Mouse (Mus musculus) hindbrain, embryonic 12.5 days (tissue): Measurements from ENCODE around the gene Cenpc1. TPM values are rescaled to one million over a fixed set of nuclear protein-coding genes. Genes with fewer than 3 reads are reported as not detected.

ENCODE experiments used
- ATAC-seq: fragments of 200-750 bp; cut with Nextera tagmentation; 2 replicates; pipeline ENCODE4 v1.8.0; 2017; ENCODE audit warnings: moderate TSS enrichment; ENCODE audit not compliant: low FRiP score
- H3K27ac ChIP-seq: fragments of 300-500 bp; sonication (generic); 2 replicates; pipeline ENCODE4 v1.5.1; 2016; ENCODE audit warnings: mild to moderate bottlenecking
- H3K27me3 ChIP-seq: fragments of 300-500 bp; sonication (generic); 2 replicates; pipeline ENCODE4 v1.6.1; 2016; ENCODE audit warnings: mild to moderate bottlenecking
- H3K36me3 ChIP-seq: fragments of 300-500 bp; sonication (generic); 2 replicates; pipeline ENCODE4 v1.6.1; 2016; ENCODE audit warnings: mild to moderate bottlenecking
- H3K4me1 ChIP-seq: fragments of 300-500 bp; sonication (generic); 2 replicates; pipeline ENCODE4 v1.6.1; 2016
- H3K4me2 ChIP-seq: fragments of 300-500 bp; sonication (generic); replicated peaks from 2 replicates; pipeline ENCODE4 v1.6.1; 2016; ENCODE audit warnings: mild to moderate bottlenecking
- H3K4me3 ChIP-seq: fragments of 300-500 bp; sonication (generic); 2 replicates; pipeline ENCODE4 v1.5.1; 2016; ENCODE audit warnings: mild to moderate bottlenecking
- H3K9ac ChIP-seq: fragments of 300-500 bp; sonication (generic); 2 replicates; pipeline ENCODE4 v1.6.1; 2016; ENCODE audit warnings: mild to moderate bottlenecking, moderate library complexity
- H3K9me3 ChIP-seq: fragments of 300-500 bp; sonication (generic); replicated peaks from 2 replicates; pipeline ENCODE4 v1.6.1; 2016; ENCODE audit warnings: mild to moderate bottlenecking
- WGBS: fragments of 180-500 bp; shearing (Covaris S2); methylation state at CpG from one replicate; pipeline ENCODE4 v1.1.7; 2016; 5-methylcytosine and 5-hydroxymethylcytosine counted together
- polyA plus RNA-seq: library from polyadenylated mRNA; unstranded; fragments of >200 nt; fragmentation: Nextera tagmentation; extraction: Ambion mirVana; gene quantifications from 2 replicates; pipeline ENCODE4 v1.2.1, GENCODE M21; 2016

The Cenpc1 gene
- polyA plus RNA-seq: 44.8 and 47.6 TPM in 2 replicates

DNA sequence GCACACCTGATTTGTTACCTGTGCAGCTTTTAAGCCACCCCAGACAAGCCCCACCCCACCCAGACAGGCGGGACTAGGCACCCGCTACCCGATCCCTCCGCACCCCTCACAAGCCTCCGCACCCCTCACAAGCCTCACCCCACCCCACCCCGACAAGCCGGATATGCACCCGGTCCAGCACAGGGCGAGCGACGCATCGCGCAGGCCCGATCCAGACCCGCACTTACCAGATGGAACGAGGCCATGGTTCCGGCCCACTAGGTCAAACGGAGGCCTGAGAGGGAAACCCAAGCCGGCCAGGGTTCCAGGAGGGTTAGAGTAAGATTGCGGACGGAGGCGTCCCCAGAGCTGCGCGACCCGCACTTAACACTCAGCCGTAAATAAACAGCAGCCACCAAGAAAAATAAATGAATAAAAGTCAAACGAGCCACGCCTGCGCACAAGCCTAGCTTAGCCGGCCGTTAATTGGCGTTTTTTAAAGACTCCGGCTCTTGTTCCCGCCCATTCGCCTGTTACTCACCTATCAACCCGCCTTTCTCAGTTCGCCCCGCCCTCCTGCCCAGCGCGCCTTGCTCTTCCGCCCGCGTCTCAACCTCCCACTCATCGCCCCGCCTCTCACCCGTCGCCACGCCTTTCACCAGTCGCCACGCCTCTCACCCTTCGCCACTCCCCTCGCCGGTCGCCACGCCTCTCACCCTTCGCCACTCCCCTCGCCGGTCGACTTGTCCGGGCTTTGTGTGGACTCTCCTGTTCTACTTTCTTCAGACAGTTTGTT lies at the start of gene Cenpc1:
Gene Cenpc1 (minus strand): TSS at position 483 of the 775 bp plus-strand sequence.
- ATAC-seq: peak; percentile 96
- Histone ChIP-seq H3K36me3 (no peaks in the 10 kb centered on the region), H3K9me3 (no peaks in the 10 kb centered on the region), H3K4me2 (peak within 1 kb of the TSS; percentile 61), H3K9ac (peak within 1 kb of the TSS; percentile 83), H3K27me3 (no peaks in the 10 kb centered on the region), H3K4me3 (peak within 1 kb of the TSS; percentile 85), H3K27ac (peak within 1 kb of the TSS; percentile 89), H3K4me1 (peaks cover 13% of the 10 kb centered on the region)
- under 1% methylated on average over 56 of the region's 60 CpGs for WGBS

DNA sequence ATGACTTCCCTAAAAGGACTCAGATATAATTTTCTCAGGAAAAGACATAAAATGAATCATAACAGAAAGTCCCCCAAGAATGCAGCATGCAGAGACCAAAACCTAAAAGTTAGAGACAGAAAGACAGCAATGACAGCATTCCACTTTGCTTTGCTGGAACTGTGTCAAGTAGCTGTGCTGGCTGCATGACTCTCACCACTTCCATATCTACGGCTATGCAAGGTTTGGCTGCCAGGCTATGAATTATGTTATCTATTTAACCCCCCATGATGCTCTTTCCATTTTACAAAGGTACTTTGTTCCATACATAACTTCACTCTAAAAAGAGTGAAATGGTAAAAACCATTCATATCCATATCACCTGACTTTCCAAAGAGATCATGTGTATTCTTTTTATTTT lies 48.6 kb upstream of the Cenpc1 start:
- WGBS: 82% methylated on average over 1 of the region's 1 CpGs
- H3K4me2 ChIP-seq: no peak overlapping the region
- no peak overlapping the region for H3K4me3 ChIP-seq
- H3K4me1 ChIP-seq: no peaks in the 10 kb centered on the region
- H3K36me3 ChIP-seq: peaks cover 18% of the 10 kb centered on the region
- H3K9ac ChIP-seq: no peak overlapping the region
- H3K9me3 ChIP-seq: no peaks in the 10 kb centered on the region
- no peak overlapping the region for H3K27ac ChIP-seq
- no peak for ATAC-seq
- no peaks in the 10 kb centered on the region for H3K27me3 ChIP-seq

DNA sequence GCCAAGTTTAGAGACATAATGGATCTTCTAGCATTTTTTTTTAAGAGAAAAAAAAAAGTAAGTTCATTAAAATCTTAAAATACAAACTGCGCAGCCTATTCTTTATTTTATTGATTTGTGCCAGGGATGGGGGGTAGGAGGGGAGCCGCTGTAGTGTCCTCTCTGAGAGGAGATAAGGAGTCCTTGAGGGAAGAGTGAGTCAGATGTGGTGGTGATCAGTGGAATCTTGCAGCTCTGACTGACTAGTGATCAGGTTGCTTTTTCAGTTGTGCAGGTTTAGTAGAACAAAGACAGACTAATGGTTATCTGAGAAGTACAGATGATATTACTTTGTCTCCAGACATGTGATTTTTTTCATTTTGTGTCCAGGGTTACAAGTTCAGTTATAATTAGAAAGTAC lies 47.7 kb upstream of the Cenpc1 start:
- peaks cover 12% of the 10 kb centered on the region for H3K36me3 ChIP-seq
- no peak overlapping the region for H3K4me3 ChIP-seq
- H3K27ac ChIP-seq: no peak overlapping the region
- no peak for ATAC-seq
- H3K4me2 ChIP-seq: no peak overlapping the region
- 93% methylated on average over 2 of the region's 2 CpGs for WGBS
- no peak overlapping the region for H3K9ac ChIP-seq
- no peaks in the 10 kb centered on the region for H3K4me1 ChIP-seq
- no peaks in the 10 kb centered on the region for H3K27me3 ChIP-seq
- H3K9me3 ChIP-seq: no peaks in the 10 kb centered on the region

DNA sequence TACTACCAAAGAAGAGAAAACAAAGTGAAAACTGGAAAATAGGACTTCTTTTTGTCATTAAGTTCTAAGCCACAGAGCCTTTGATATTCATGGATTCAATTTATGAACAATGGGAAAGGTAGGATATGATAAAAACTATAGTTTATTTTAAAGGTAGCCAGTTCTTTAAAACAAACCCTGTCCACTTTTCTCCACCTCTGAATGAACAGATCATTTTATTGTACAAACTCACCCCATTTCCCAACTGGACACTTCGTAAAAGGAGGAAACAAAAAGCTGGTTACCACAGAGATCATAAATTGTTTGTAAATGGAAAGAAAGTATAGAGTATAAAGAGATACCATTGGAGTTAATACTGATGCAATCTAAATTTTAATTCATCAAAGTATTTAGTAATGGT lies 45.7 kb upstream of the Cenpc1 start:
- WGBS: 100% methylated on average over 1 of the region's 1 CpGs
- Histone ChIP-seq H3K4me2 (no peak overlapping the region), H3K4me1 (no peaks in the 10 kb centered on the region), H3K27ac (no peak overlapping the region), H3K36me3 (peaks cover 13% of the 10 kb centered on the region), H3K9me3 (no peaks in the 10 kb centered on the region), H3K27me3 (no peaks in the 10 kb centered on the region), H3K4me3 (no peak overlapping the region), H3K9ac (no peak overlapping the region)
- no peak for ATAC-seq

DNA sequence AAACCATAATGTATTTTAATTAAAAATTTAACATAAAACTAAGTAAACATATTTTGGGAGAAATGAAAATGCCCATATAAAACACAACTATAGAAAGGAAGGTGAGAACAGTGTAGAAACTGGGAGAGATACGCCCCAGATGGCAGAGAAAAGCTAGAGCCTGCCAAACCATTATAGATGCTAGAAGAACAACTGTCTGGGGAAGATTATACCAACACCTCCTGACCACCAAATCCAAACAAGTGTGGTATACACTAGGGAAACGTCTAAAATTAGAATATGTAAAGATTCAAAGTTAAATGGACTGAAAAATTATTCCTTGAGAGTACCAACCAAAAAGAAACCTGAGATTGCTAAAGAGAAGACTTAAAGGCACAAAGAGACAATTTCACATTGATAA lies 41.2 kb upstream of the Cenpc1 start:
- Histone ChIP-seq H3K9ac (no peak overlapping the region), H3K27ac (no peak overlapping the region), H3K4me1 (no peaks in the 10 kb centered on the region), H3K27me3 (no peaks in the 10 kb centered on the region), H3K9me3 (no peaks in the 10 kb centered on the region), H3K4me3 (no peak overlapping the region), H3K4me2 (no peak overlapping the region), H3K36me3 (peaks cover 5% of the 10 kb centered on the region; the same call in 1 of the 2 replicates)
- WGBS: 86% methylated on average over 2 of the region's 2 CpGs
- ATAC-seq: no peak

DNA sequence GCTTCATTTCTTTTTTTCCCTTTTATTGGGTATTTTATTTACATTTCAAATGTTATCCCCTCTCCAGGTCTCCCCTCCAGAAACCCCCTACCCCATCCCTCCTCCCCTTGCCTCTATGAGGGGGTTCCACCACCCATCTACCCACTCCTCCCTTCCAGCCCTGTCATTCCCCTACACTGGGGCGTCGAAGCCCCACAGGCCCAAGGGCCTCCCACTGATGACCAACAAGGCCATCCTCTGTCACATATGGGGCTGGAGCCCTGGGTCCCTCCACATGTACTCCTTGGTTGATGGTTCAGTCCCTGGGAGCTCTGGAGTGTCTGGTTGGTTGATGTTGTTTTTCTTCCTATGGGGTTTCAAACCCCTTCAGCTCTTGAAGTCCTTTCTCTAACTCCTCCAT lies 36.8 kb upstream of the Cenpc1 start:
- ATAC-seq: no peak
- Histone ChIP-seq H3K4me2 (no peak overlapping the region), H3K9me3 (no peaks in the 10 kb centered on the region), H3K36me3 (no peaks in the 10 kb centered on the region), H3K4me1 (no peaks in the 10 kb centered on the region), H3K4me3 (no peak overlapping the region), H3K27ac (no peak overlapping the region), H3K27me3 (no peaks in the 10 kb centered on the region), H3K9ac (no peak overlapping the region)
- WGBS: 94% methylated on average over 2 of the region's 2 CpGs

DNA sequence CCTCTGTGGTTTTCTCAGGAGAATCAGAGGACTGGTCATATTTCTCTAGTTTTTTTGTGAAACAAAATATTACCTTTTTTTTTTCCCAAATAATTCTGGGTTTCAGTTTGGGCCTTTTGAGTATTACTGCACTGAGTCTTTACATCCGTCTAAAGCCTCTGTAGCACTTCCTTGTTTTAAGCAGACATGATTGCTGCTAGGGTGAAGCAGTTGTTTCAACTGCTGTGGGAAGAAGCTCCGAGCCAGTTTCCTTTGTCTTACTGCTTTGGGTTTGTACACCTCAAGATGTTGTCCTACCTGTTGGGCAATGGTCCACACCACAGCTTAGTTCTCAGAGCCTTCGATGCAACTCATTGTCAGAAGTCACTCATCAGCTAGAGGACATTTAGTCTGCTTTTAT lies 35.2 kb upstream of the Cenpc1 start:
- H3K4me1 ChIP-seq: no peaks in the 10 kb centered on the region
- H3K9ac ChIP-seq: no peak overlapping the region
- no peak overlapping the region for H3K4me3 ChIP-seq
- no peak overlapping the region for H3K4me2 ChIP-seq
- no peak for ATAC-seq
- H3K27ac ChIP-seq: no peak overlapping the region
- no peaks in the 10 kb centered on the region for H3K27me3 ChIP-seq
- H3K9me3 ChIP-seq: no peaks in the 10 kb centered on the region
- WGBS: 84% methylated on average over 3 of the region's 3 CpGs
- no peaks in the 10 kb centered on the region for H3K36me3 ChIP-seq

DNA sequence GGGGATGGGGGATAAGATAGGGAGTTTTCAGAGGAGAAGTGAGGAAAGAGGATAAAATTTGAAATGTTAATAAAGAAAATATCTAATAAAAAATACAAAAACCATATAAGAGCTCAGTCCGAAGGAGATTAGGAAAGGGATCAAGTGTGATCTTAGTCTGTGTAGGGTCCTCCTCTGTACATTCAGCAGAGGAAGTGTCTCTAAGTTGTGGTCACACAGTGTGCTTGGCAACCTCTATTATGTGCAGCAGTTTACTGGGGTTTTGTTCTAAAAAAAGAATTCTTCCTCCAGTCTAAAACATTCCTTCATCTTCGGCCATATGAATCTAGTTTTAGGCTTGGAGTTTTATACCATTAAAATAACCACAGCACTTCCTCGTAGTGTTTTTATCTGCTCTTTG lies 33.6 kb upstream of the Cenpc1 start:
- Histone ChIP-seq H3K4me2 (no peak overlapping the region), H3K36me3 (no peaks in the 10 kb centered on the region), H3K4me1 (no peaks in the 10 kb centered on the region), H3K9me3 (no peaks in the 10 kb centered on the region), H3K27me3 (no peaks in the 10 kb centered on the region), H3K4me3 (no peak overlapping the region), H3K9ac (no peak overlapping the region), H3K27ac (no peak overlapping the region)
- no peak for ATAC-seq
- WGBS: 87% methylated on average over 3 of the region's 3 CpGs

DNA sequence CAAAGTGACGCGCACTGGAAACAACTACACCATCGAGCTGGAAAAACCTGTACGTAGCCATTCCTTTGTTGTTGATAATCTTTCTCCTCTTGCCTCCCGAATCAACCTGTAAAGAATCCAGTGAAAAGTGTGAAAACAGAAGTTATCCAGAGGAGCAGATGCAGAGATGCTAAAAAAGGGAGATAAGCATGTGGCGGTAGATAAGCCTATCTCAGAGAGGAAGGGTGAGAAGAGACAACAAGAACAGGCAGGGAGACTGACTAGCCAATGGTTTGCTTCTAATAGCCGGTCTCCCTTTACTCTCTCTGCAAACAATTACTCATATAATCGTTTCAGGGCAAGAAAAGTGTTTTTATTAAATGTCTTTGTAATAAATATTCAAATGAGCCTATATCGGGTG lies 29.4 kb upstream of the Cenpc1 start:
- Histone ChIP-seq H3K36me3 (no peaks in the 10 kb centered on the region), H3K27ac (no peak overlapping the region), H3K27me3 (no peaks in the 10 kb centered on the region), H3K4me2 (no peak overlapping the region), H3K4me1 (no peaks in the 10 kb centered on the region), H3K9ac (no peak overlapping the region), H3K4me3 (no peak overlapping the region), H3K9me3 (no peaks in the 10 kb centered on the region)
- WGBS: 86% methylated on average over 9 of the region's 9 CpGs
- no peak for ATAC-seq

DNA sequence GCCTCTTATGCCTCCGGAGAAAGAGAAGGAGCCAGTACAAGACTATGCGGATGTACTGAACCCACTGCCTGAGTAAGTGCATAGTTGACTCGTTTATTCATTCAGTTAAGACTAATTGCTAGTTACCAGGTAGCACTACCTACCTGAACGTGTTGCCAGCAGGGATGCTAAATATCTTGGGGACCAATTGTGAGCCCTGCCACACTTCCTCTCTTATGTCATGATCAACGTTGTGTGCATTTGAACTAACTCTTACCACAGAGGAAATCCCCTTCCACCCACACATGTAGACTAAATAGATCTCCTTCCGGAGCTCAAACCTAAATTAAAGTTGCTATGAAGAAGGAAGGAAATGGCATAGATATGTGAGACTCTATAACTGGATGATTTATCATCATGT lies 21.4 kb upstream of the Cenpc1 start:
- ATAC-seq: no peak
- H3K4me2 ChIP-seq: no peak overlapping the region
- WGBS: 82% methylated on average over 6 of the region's 6 CpGs
- H3K27me3 ChIP-seq: no peaks in the 10 kb centered on the region
- no peak overlapping the region for H3K4me3 ChIP-seq
- no peaks in the 10 kb centered on the region for H3K36me3 ChIP-seq
- no peak overlapping the region for H3K9ac ChIP-seq
- H3K27ac ChIP-seq: no peak overlapping the region
- no peaks in the 10 kb centered on the region for H3K4me1 ChIP-seq
- no peaks in the 10 kb centered on the region for H3K9me3 ChIP-seq

DNA sequence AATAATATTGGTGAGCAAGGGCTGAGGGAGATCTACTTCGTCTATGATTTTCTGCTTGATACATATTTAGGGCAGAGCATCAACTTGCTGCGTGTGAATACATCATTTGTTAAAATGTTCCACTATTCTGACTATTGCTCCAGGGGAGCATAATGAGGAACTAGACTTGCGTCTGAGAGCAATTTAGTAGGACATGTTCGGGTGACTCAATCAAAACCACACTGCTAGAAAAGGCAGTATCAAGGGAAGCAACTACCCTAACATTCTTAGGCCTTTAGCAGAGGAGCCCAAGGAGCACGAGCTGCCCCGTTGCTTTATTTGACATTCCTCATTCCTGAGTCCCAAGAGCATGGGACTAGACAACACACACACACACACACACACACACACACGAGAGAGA lies 19.6 kb upstream of the Cenpc1 start:
- no peak for ATAC-seq
- Histone ChIP-seq H3K4me3 (no peak overlapping the region), H3K9me3 (no peaks in the 10 kb centered on the region), H3K36me3 (no peaks in the 10 kb centered on the region), H3K4me1 (no peaks in the 10 kb centered on the region), H3K4me2 (no peak overlapping the region), H3K27ac (no peak overlapping the region), H3K9ac (no peak overlapping the region), H3K27me3 (no peaks in the 10 kb centered on the region)
- 84% methylated on average over 7 of the region's 7 CpGs for WGBS

DNA sequence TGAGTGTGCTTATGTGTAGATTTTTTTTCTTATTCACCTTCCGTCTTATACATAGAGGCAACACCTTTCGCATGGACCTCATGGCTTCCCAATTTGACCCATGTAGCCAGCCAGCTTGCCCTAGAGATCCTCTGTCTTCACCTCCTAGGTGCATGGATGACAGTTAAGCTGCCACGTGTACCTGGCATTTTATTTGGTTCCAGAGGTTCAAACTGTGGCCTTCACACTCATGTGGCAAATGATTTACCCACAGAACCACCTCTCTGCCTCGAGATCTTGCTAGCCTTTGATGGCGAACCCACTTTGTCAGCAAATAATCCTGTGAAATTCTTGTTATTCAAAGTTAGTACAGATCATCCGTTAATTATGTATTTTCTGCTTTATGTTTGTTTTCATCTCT lies 18.6 kb upstream of the Cenpc1 start:
- Histone ChIP-seq H3K27me3 (no peaks in the 10 kb centered on the region), H3K4me3 (no peak overlapping the region), H3K36me3 (no peaks in the 10 kb centered on the region), H3K9me3 (no peaks in the 10 kb centered on the region), H3K9ac (no peak overlapping the region), H3K4me2 (no peak overlapping the region), H3K27ac (no peak overlapping the region), H3K4me1 (no peaks in the 10 kb centered on the region)
- ATAC-seq: no peak
- 88% methylated on average over 6 of the region's 6 CpGs for WGBS

DNA sequence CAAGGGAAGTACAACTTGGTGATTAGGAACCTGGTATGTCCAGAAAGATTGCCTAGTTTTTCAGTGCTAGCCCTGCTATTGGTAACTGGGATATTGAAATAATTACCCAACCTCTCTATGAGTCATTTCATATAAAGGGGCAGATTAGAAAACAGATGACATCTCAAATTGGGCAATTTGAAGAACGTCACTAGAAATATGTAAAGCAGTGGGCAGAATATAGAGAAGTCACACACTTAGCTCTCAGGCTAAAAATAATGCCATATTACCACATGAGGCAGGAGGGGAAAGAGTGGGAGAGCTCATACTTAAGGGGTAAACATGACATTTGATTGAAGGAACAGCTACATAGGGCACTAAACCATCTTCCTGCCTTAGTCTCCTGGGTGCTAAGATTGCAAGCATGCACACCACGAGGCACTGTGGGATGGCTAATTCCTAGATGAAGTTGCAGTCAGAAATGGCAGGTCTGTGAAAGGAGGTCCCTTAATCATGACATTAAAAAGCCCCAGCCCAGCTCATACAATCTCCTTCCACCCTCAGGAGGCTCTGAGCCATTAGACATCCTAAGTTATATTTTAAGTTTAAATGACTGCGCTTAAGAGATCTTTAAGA lies 13.4 kb upstream of the Cenpc1 start:
- no peak overlapping the region for H3K4me2 ChIP-seq
- H3K27ac ChIP-seq: no peak overlapping the region
- WGBS: 85% methylated on average over 3 of the region's 3 CpGs
- H3K36me3 ChIP-seq: no peaks in the 10 kb centered on the region
- no peak overlapping the region for H3K9ac ChIP-seq
- no peak for ATAC-seq
- H3K9me3 ChIP-seq: no peaks in the 10 kb centered on the region
- H3K4me1 ChIP-seq: no peaks in the 10 kb centered on the region
- no peaks in the 10 kb centered on the region for H3K27me3 ChIP-seq
- H3K4me3 ChIP-seq: no peak overlapping the region
